8 mouse cellular contexts compared by ENCODE assay signal in genomic region chr7:25704716-25705364, GRCm38 (mm10). TPM values are rescaled to one million over a fixed set of nuclear protein-coding genes. Genes with fewer than 3 reads are reported as not detected.
DNase-seq lines count a peak whose midpoint lies in the region; ATAC-seq and TF ChIP-seq lines count a peak whose summit lies in the region.

No protein-coding gene starts in this region.

- ATAC-seq in lung, embryonic 14.5 days (ENCODE audit: insufficient read depth), result no peak
- peak; percentile 55 for ATAC-seq in forebrain, embryonic 12.5 days (ENCODE audit: low FRiP score)
- peak; percentile 42; the same call in 1 of the 2 replicates for ATAC-seq in intestine, postnatal 0 days
- peak; percentile 49 for ATAC-seq in neural tube, embryonic 13.5 days (ENCODE audit: low read depth)

- no peak for TF ChIP-seq CTCF in lung, embryonic 14.5 days (IDR thresholded peaks at IDR 0.05; ENCODE audit: low read depth)
- no peak for TF ChIP-seq CTCF in lung, adult 2 months (IDR thresholded peaks at IDR 0.05; ENCODE audit: insufficient read depth, low read length)
- TF ChIP-seq CTCF in intestine, postnatal 0 days (IDR thresholded peaks at IDR 0.05; ENCODE audit: low read depth), result no peak

- no peak for TF ChIP-seq POLR2A in lung, adult 2 months (IDR thresholded peaks at IDR 0.05; ENCODE audit: borderline replicate concordance, extremely low read depth, low read depth, low read length)

- DNase-seq in lung, embryonic 14.5 days, result no peak
- DNase-seq in lung, adult 2 months, result no peak
- no peak for DNase-seq in cerebellum, adult 11-12 months
- DNase-seq in cerebellum, adult 9-10 months, result no peak
- DNase-seq in ovary, postnatal 14 days (ENCODE audit: low spot score), result no peak

- H3K9me3 ChIP-seq in lung, embryonic 14.5 days (ENCODE audit: low read depth, low read length), result no peaks in the 10 kb centered on the region
- H3K9me3 ChIP-seq in forebrain, embryonic 12.5 days, result peaks cover 12% of the 10 kb centered on the region
- H3K9me3 ChIP-seq in intestine, postnatal 0 days (ENCODE audit: control insufficient read depth), result no peaks in the 10 kb centered on the region
- no peaks in the 10 kb centered on the region for H3K9me3 ChIP-seq in neural tube, embryonic 13.5 days

- H3K4me1 ChIP-seq in lung, embryonic 14.5 days (ENCODE audit: insufficient read depth), result peaks cover 13% of the 10 kb centered on the region
- peaks cover 19% of the 10 kb centered on the region for H3K4me1 ChIP-seq in lung, adult 2 months (ENCODE audit: control insufficient read depth, insufficient read depth, low read length)
- H3K4me1 ChIP-seq in forebrain, embryonic 12.5 days, result peaks cover 16% of the 10 kb centered on the region
- no peaks in the 10 kb centered on the region; the same call in 1 of the 2 replicates for H3K4me1 ChIP-seq in intestine, postnatal 0 days (replicated peaks; ENCODE audit: control insufficient read depth, insufficient read depth, low read length)
- H3K4me1 ChIP-seq in neural tube, embryonic 13.5 days (replicated peaks), result peaks cover 22% of the 10 kb centered on the region

- no peak overlapping the region for H3K9ac ChIP-seq in lung, embryonic 14.5 days
- H3K9ac ChIP-seq in forebrain, embryonic 12.5 days, result peak overlapping the region; percentile 61
- no peak overlapping the region for H3K9ac ChIP-seq in intestine, postnatal 0 days (ENCODE audit: low read depth, low read length)
- H3K9ac ChIP-seq in neural tube, embryonic 13.5 days, result peak overlapping the region; percentile 63

- peak overlapping the region; percentile 18; the same call in 1 of the 2 replicates for H3K27ac ChIP-seq in lung, embryonic 14.5 days (ENCODE audit: low read depth)
- no peak overlapping the region for H3K27ac ChIP-seq in forebrain, embryonic 12.5 days
- H3K27ac ChIP-seq in intestine, postnatal 0 days (ENCODE audit: low read depth, low read length), result no peak overlapping the region
- H3K27ac ChIP-seq in neural tube, embryonic 13.5 days (replicated peaks), result no peak overlapping the region

- peaks cover 4% of the 10 kb centered on the region; the same call in 1 of the 2 replicates for H3K27me3 ChIP-seq in lung, embryonic 14.5 days (ENCODE audit: insufficient read depth, low read length)
- H3K27me3 ChIP-seq in forebrain, embryonic 12.5 days, result peaks cover 43% of the 10 kb centered on the region
- no peaks in the 10 kb centered on the region for H3K27me3 ChIP-seq in intestine, postnatal 0 days (replicated peaks; ENCODE audit: control insufficient read depth, insufficient read depth, low read length)
- H3K27me3 ChIP-seq in neural tube, embryonic 13.5 days, result peaks cover 10% of the 10 kb centered on the region

- no peaks in the 10 kb centered on the region for H3K36me3 ChIP-seq in lung, embryonic 14.5 days (ENCODE audit: insufficient read depth)
- no peaks in the 10 kb centered on the region for H3K36me3 ChIP-seq in forebrain, embryonic 12.5 days (replicated peaks)
- H3K36me3 ChIP-seq in intestine, postnatal 0 days (ENCODE audit: control insufficient read depth, insufficient read depth), result no peaks in the 10 kb centered on the region
- no peaks in the 10 kb centered on the region for H3K36me3 ChIP-seq in neural tube, embryonic 13.5 days

- 12% methylated on average over 35 of the region's 37 CpGs for WGBS in lung, embryonic 14.5 days
- 57% methylated on average over 37 of the region's 37 CpGs for WGBS in lung, adult 2 months
- WGBS in forebrain, embryonic 12.5 days, result 2% methylated on average over 32 of the region's 37 CpGs
- WGBS in intestine, postnatal 0 days, result 15% methylated on average over 37 of the region's 37 CpGs
- WGBS in neural tube, embryonic 13.5 days, result 1% methylated on average over 37 of the region's 37 CpGs

- H3K4me2 ChIP-seq in lung, embryonic 14.5 days, result peak overlapping the region; percentile 51
- peak overlapping the region; percentile 75 for H3K4me2 ChIP-seq in forebrain, embryonic 12.5 days
- H3K4me2 ChIP-seq in intestine, postnatal 0 days (replicated peaks; ENCODE audit: low read depth), result peak overlapping the region; percentile 59
- peak overlapping the region; percentile 59 for H3K4me2 ChIP-seq in neural tube, embryonic 13.5 days

- peak overlapping the region; percentile 19 for H3K4me3 ChIP-seq in lung, embryonic 14.5 days (ENCODE audit: low read depth, low read length)
- no peak overlapping the region for H3K4me3 ChIP-seq in lung, adult 2 months (replicated peaks; ENCODE audit: extremely low read depth, low read depth, low read length)
- peak overlapping the region; percentile 39 for H3K4me3 ChIP-seq in forebrain, embryonic 12.5 days (replicated peaks)
- peak overlapping the region; percentile 7; the same call in 1 of the 2 replicates for H3K4me3 ChIP-seq in intestine, postnatal 0 days (ENCODE audit: low read depth, low read length)
- H3K4me3 ChIP-seq in neural tube, embryonic 13.5 days, result peak overlapping the region; percentile 34

RNA-seq across cellular contexts. Expression of gene Ccdc97, which starts 14.0 kb away (rescaled TPM):
- 28.6 and 29.4 TPM in 2 replicates for polyA plus RNA-seq in lung, embryonic 14.5 days (2014; fragmentation: Nextera tagmentation; extraction: Ambion mirVana)
- polyA plus RNA-seq in lung, adult 2 months (2012; rRNA removed), result 60.0 and 69.2 TPM in 2 replicates
- polyA plus RNA-seq in forebrain, embryonic 12.5 days (2016; fragmentation: Nextera tagmentation; extraction: Ambion mirVana), result 29.0 and 35.7 TPM in 2 replicates
- 15.9 and 16.5 TPM in 2 replicates for polyA plus RNA-seq in intestine, postnatal 0 days (2015; fragmentation: Nextera tagmentation; extraction: Ambion mirVana)
- 33.0 and 38.2 TPM in 2 replicates for polyA plus RNA-seq in neural tube, embryonic 13.5 days (2015; fragmentation: Nextera tagmentation; extraction: Ambion mirVana)

RNA-seq across cellular contexts. Expression of gene Tgfb1, which starts 18.0 kb away (rescaled TPM):
- 4.0 and 4.1 TPM in 2 replicates for polyA plus RNA-seq in lung, embryonic 14.5 days (2014; fragmentation: Nextera tagmentation; extraction: Ambion mirVana)
- polyA plus RNA-seq in lung, adult 2 months (2012; rRNA removed), result 68.3 and 71.1 TPM in 2 replicates
- 1.3 and 1.6 TPM in 2 replicates for polyA plus RNA-seq in forebrain, embryonic 12.5 days (2016; fragmentation: Nextera tagmentation; extraction: Ambion mirVana)
- 1.7 and 2.2 TPM in 2 replicates for polyA plus RNA-seq in intestine, postnatal 0 days (2015; fragmentation: Nextera tagmentation; extraction: Ambion mirVana)
- 1.2 and 2.1 TPM in 2 replicates for polyA plus RNA-seq in neural tube, embryonic 13.5 days (2015; fragmentation: Nextera tagmentation; extraction: Ambion mirVana)

RNA-seq across cellular contexts. Expression of gene B9d2, which starts 24.3 kb away (rescaled TPM):
- 25.1 and 27.6 TPM in 2 replicates for polyA plus RNA-seq in lung, embryonic 14.5 days (2014; fragmentation: Nextera tagmentation; extraction: Ambion mirVana)
- polyA plus RNA-seq in lung, adult 2 months (2012; rRNA removed), result 51.7 and 53.4 TPM in 2 replicates
- 31.3 and 31.6 TPM in 2 replicates for polyA plus RNA-seq in forebrain, embryonic 12.5 days (2016; fragmentation: Nextera tagmentation; extraction: Ambion mirVana)
- polyA plus RNA-seq in intestine, postnatal 0 days (2015; fragmentation: Nextera tagmentation; extraction: Ambion mirVana), result 12.4 and 12.6 TPM in 2 replicates
- 33.6 and 42.6 TPM in 2 replicates for polyA plus RNA-seq in neural tube, embryonic 13.5 days (2015; fragmentation: Nextera tagmentation; extraction: Ambion mirVana)

RNA-seq across cellular contexts. Expression of gene Tmem91, which starts 29.9 kb away (rescaled TPM):
- 1.6 and 2.8 TPM in 2 replicates for polyA plus RNA-seq in lung, embryonic 14.5 days (2014; fragmentation: Nextera tagmentation; extraction: Ambion mirVana)
- polyA plus RNA-seq in lung, adult 2 months (2012; rRNA removed), result 0.37 and 0.86 TPM in 2 replicates
- 3.2 and 4.0 TPM in 2 replicates for polyA plus RNA-seq in forebrain, embryonic 12.5 days (2016; fragmentation: Nextera tagmentation; extraction: Ambion mirVana)
- polyA plus RNA-seq in intestine, postnatal 0 days (2015; fragmentation: Nextera tagmentation; extraction: Ambion mirVana), result 0.61 and 1.3 TPM in 2 replicates
- polyA plus RNA-seq in neural tube, embryonic 13.5 days (2015; fragmentation: Nextera tagmentation; extraction: Ambion mirVana), result 13.1 and 14.3 TPM in 2 replicates

RNA-seq across cellular contexts. Expression of gene Exosc5, which starts 45.9 kb away (rescaled TPM):
- 72.3 and 79.7 TPM in 2 replicates for polyA plus RNA-seq in lung, embryonic 14.5 days (2014; fragmentation: Nextera tagmentation; extraction: Ambion mirVana)
- 53.1 and 60.8 TPM in 2 replicates for polyA plus RNA-seq in lung, adult 2 months (2012; rRNA removed)
- polyA plus RNA-seq in forebrain, embryonic 12.5 days (2016; fragmentation: Nextera tagmentation; extraction: Ambion mirVana), result 49.8 and 51.1 TPM in 2 replicates
- 50.4 and 52.7 TPM in 2 replicates for polyA plus RNA-seq in intestine, postnatal 0 days (2015; fragmentation: Nextera tagmentation; extraction: Ambion mirVana)
- polyA plus RNA-seq in neural tube, embryonic 13.5 days (2015; fragmentation: Nextera tagmentation; extraction: Ambion mirVana), result 41.8 and 45.1 TPM in 2 replicates

Comparison
In these comparisons a context has a peak if more than half of its experiments do, and no peak if none do; other contexts are left out.
1. RNA of gene Tgfb1, which starts 18.0 kb away (polyA plus RNA-seq): 68.3 to 71.1 TPM in lung, adult 2 months; 4.0 to 4.1 TPM in lung, embryonic 14.5 days, 1.2 to 2.1 TPM in neural tube, embryonic 13.5 days, 1.7 to 2.2 TPM in intestine, postnatal 0 days and 1.3 to 1.6 TPM in forebrain, embryonic 12.5 days; every median in the first group is over 10 times any median in the second.
2. H3K9ac ChIP-seq: peak in forebrain, embryonic 12.5 days (single experiment) and neural tube, embryonic 13.5 days (single experiment); none in lung, embryonic 14.5 days (single experiment) and intestine, postnatal 0 days (single experiment).
3. Peak in every context shown above with its lines, with median percentiles within 50 percentile points of each other: H3K4me2 ChIP-seq.